Mouse (Mus musculus) limb, embryonic 14.5 days (tissue): ENCODE measurements around the gene Trappc2. TPM values are rescaled to one million over a fixed set of nuclear protein-coding genes. Genes with fewer than 3 reads are reported as not detected.
A peak's percentile ranks its signal among the peaks of the same experiment; 100 is the strongest.

Experiments used
- ATAC-seq: fragments of 200-750 bp; cut with Nextera tagmentation; 2 replicates; pipeline ENCODE4 v1.8.0; 2017; ENCODE audit warnings: low read depth, moderate number of reproducible peaks, moderate TSS enrichment; ENCODE audit not compliant: low FRiP score
- DNase-seq: peaks from one replicate; pipeline ENCODE4 v3.0.0-alpha.2; 2015; ENCODE audit warnings: low spot score
- H3K27ac ChIP-seq: fragments of 300-500 bp; sonication (generic); replicated peaks from 2 replicates; pipeline ENCODE4 v1.5.1; 2014; ENCODE audit warnings: low read depth, mild to moderate bottlenecking, low read length, moderate library complexity, mixed read lengths
- H3K27me3 ChIP-seq: fragments of 300-500 bp; sonication (generic); 2 replicates; pipeline ENCODE4 v1.6.1; 2014; ENCODE audit warnings: low read length, mixed read lengths; ENCODE audit not compliant: control insufficient read depth, insufficient read depth
- H3K36me3 ChIP-seq: fragments of 300-500 bp; sonication (generic); 2 replicates; pipeline ENCODE4 v1.6.1; 2014; ENCODE audit warnings: mild to moderate bottlenecking, low read length, moderate library complexity, mixed read lengths; ENCODE audit not compliant: control insufficient read depth, insufficient read depth
- H3K4me1 ChIP-seq: fragments of 300-500 bp; sonication (generic); 2 replicates; pipeline ENCODE4 v1.6.1; 2014; ENCODE audit warnings: antibody characterized with exemption, low read length, mixed read lengths; ENCODE audit not compliant: control insufficient read depth, insufficient read depth
- H3K4me2 ChIP-seq: fragments of 300-500 bp; sonication (generic); replicated peaks from 2 replicates; pipeline ENCODE4 v1.6.1; 2014; ENCODE audit warnings: low read depth, mild to moderate bottlenecking, low read length, moderate library complexity; ENCODE audit not compliant: severe bottlenecking
- H3K4me3 ChIP-seq: fragments of 300-500 bp; sonication (generic); replicated peaks from 2 replicates; pipeline ENCODE4 v1.5.1; 2014; ENCODE audit warnings: low read length
- H3K9ac ChIP-seq: fragments of 300-500 bp; sonication (generic); 2 replicates; pipeline ENCODE4 v1.6.1; 2014; ENCODE audit warnings: mild to moderate bottlenecking, low read depth, low read length, moderate library complexity; ENCODE audit not compliant: severe bottlenecking
- H3K9me3 ChIP-seq: fragments of 300-500 bp; sonication (generic); 2 replicates; pipeline ENCODE4 v1.6.1; 2016; ENCODE audit warnings: low read length; ENCODE audit not compliant: control insufficient read depth
- POLR2A ChIP-seq: fragments of 200-500 bp; IDR thresholded peaks from 2 replicates; pipeline ENCODE4 v1.8.0; 2012; ENCODE audit warnings: inconsistent platforms, mild to moderate bottlenecking, moderate library complexity, borderline replicate concordance; ENCODE audit not compliant: insufficient read depth, insufficient read length; ENCODE audit errors: extremely low read depth
- WGBS: fragments of 180-500 bp; shearing (Covaris S2); extraction: QIAGEN DNeasy Blood & Tissue Kit; methylation state at CpG from one replicate; pipeline ENCODE4 v1.1.7; 2014; 5-methylcytosine and 5-hydroxymethylcytosine counted together
- polyA plus RNA-seq, 2 experiments: library from polyadenylated mRNA; depleted of rRNA in 1 of 2; stranded (reverse) in 1 of 2; unstranded in 1 of 2; fragments of >200 nt; fragmentation: Nextera tagmentation in 1 of 2; extraction: Ambion mirVana in 1 of 2; gene quantifications; 2 replicates each; pipeline versions ENCODE4 v1.2.1 to v1.2.3; 2012 to 2014

The Trappc2 gene
- polyA plus RNA-seq (2012; rRNA removed), result 10.8 and 12.3 TPM in 2 replicates
- 23.7 and 25.5 TPM in 2 replicates for polyA plus RNA-seq (2014; fragmentation: Nextera tagmentation; extraction: Ambion mirVana)

- Histone ChIP-seq H3K4me1 (no peaks in the 10 kb centered on the region), H3K4me3 (peak within 1 kb of the TSS; percentile 53), H3K27me3 (no peaks in the 10 kb centered on the region; the same call in none of the 2 replicates), H3K4me2 (peak within 1 kb of the TSS; percentile 49), H3K27ac (peak within 1 kb of the TSS; percentile 61; the same call in 1 of the 2 replicates), H3K9me3 (no peaks in the 10 kb centered on the region), H3K9ac (peak within 1 kb of the TSS; percentile 72), H3K36me3 (no peaks in the 10 kb centered on the region)
- DNase-seq (peak; percentile 5), ATAC-seq (peak; percentile 79)
- TF ChIP-seq POLR2A, result 0 out of 2 replicates have a peak, but pooled peaks have one; percentile 72
- 20% methylated on average over 10 of the region's 36 CpGs for WGBS
These were observed at the start of gene Trappc2 for GRCm38 (mm10) chrX:166440036-166440615. Trappc2 (plus strand) TSS chrX:166440574.

DNA sequence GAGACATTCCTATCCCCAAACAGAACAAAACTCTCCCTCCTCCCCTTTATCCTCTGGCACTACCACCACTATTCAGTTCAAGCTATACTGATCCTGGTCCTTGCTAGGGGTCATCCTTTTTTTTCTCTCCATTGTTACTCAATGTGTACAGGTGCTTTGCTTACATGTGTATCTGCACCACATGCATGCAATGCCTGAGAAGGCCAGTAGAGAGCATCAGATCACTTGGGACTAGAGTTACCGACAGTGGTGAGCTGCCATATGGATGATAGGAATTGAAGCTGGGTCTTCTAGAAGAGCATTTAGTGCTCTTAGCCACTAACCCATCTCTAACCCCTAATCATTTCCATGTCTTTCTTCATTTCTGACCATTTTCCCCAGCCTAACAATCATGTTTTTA is 46.6 kb upstream of the Trappc2 start:
- Histone ChIP-seq H3K27ac (no peak overlapping the region), H3K4me2 (no peak overlapping the region), H3K4me1 (no peaks in the 10 kb centered on the region), H3K27me3 (no peaks in the 10 kb centered on the region), H3K9ac (no peak overlapping the region), H3K36me3 (peaks cover 3% of the 10 kb centered on the region; the same call in 1 of the 2 replicates), H3K9me3 (no peaks in the 10 kb centered on the region), H3K4me3 (no peak overlapping the region)
- DNase-seq (no peak), ATAC-seq (no peak)
- no peak for TF ChIP-seq POLR2A
- WGBS, result 88% methylated on average over 1 of the region's 1 CpGs

DNA sequence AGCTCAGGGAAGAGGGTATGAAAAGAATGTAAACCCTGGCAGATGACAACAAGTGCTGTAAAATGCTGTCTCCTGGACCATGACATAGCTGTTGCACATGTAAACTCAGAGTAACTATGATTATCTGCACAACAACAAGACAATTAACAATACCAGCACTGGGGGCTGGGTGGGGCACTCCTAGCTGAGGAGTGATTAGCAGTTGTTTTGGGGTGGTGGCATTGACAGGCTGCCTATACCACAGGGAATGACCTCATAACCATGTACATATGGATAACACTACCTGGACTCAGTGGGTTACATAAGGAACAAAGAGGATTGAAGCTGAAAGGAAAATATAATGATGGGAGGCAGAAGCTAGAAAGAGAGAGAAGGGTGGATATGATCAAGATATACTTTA is 32.5 kb upstream of the Trappc2 start:
- H3K4me1 ChIP-seq, result no peaks in the 10 kb centered on the region
- H3K4me2 ChIP-seq, result no peak overlapping the region
- H3K27ac ChIP-seq, result no peak overlapping the region
- no peak overlapping the region for H3K4me3 ChIP-seq
- no peaks in the 10 kb centered on the region for H3K9me3 ChIP-seq
- DNase-seq, result no peak
- H3K27me3 ChIP-seq, result no peaks in the 10 kb centered on the region
- ATAC-seq, result no peak
- H3K9ac ChIP-seq, result no peak overlapping the region
- H3K36me3 ChIP-seq, result peaks cover 13% of the 10 kb centered on the region; the same call in 1 of the 2 replicates
- no peak for TF ChIP-seq POLR2A

DNA sequence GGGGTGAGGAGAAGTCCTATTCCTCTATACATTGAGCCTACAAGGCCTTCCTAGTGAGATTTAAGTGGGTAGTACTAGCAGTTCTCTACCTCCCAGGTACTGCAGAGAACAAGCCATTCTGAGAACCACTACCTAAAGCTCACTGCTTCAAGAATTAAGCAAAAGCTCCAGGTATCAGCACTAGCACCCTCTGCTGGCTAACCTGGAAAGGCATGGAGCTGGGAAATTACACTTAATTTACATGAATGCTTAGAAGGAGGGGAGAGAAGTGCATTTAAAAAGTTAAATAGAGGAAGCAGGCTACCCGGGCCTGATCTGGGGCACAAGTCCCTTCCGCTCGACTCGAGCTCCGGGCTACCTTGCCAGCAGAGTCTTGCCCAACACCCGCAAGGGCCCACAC is 24.2 kb upstream of the Trappc2 start:
- Histone ChIP-seq H3K4me3 (no peak overlapping the region), H3K4me2 (no peak overlapping the region), H3K9ac (no peak overlapping the region), H3K9me3 (no peaks in the 10 kb centered on the region), H3K4me1 (no peaks in the 10 kb centered on the region), H3K27ac (no peak overlapping the region), H3K36me3 (no peaks in the 10 kb centered on the region), H3K27me3 (no peaks in the 10 kb centered on the region)
- TF ChIP-seq POLR2A, result no peak
- DNase-seq (peak; percentile 42), ATAC-seq (no peak)
- WGBS, result 85% methylated on average over 4 of the region's 6 CpGs

DNA sequence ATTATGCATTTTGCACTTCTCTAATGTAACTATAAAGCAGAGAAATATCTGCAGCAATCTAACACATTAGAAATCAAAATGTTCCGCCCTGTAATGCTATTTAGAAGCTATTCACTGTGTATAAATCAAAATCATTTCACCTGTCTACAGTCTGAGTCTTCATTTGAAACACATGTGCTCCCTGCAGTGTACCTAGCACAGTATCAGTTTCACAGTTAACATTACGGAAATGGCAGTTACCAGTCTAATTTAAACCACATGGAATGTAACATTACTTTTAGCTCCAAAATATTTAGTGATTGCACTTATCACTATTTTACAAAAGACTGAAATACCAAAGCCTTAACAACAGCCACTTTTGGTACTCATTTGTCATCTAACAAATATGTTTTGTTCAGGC is 5.6 kb upstream of the Trappc2 start:
- no peak overlapping the region for H3K9ac ChIP-seq
- no peak overlapping the region for H3K4me2 ChIP-seq
- no peak for ATAC-seq
- no peak for DNase-seq
- WGBS, result 38% methylated on average over 2 of the region's 2 CpGs
- no peak overlapping the region for H3K4me3 ChIP-seq
- no peaks in the 10 kb centered on the region; the same call in 1 of the 2 replicates for H3K27me3 ChIP-seq
- no peak for TF ChIP-seq POLR2A
- H3K36me3 ChIP-seq, result no peaks in the 10 kb centered on the region
- H3K27ac ChIP-seq, result no peak overlapping the region
- H3K9me3 ChIP-seq, result no peaks in the 10 kb centered on the region
- no peaks in the 10 kb centered on the region for H3K4me1 ChIP-seq
